ENCODE assay signal across 27 mouse cellular contexts in the genomic region with DNA sequence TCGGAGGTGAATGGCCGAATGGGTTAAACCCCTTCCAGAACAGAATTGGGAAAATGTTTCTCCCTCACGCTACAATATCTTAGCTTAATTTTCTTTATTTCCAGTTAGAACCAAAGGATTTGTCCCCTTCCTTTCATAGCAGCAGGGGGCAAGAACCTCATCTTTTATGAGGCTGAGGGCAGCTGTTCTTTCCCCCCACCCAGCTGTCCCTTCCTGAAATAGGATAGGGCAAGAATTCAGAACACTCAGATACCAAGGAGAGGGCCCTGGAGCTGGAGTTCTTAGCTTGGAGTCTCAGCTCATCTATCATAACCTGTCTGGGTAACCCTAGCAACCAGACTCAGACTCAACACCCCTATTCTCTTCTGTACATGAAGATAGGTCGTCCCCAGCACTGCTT.
"Had no signal": no experiment of that assay in that cellular context is flagged by ENCODE, and none has a peak within 500 bp of the region (broad histone marks: within the 10 kb centered on the region; RNA-seq: fewer than 3 reads in every experiment).

No protein-coding gene starts in this region.

- H3K9ac ChIP-seq: heart, embryonic 13.5 days; heart, embryonic 15.5 days; hindbrain, embryonic 13.5 days; hindbrain, embryonic 15.5 days; kidney, embryonic 15.5 days; limb, embryonic 12.5 days; limb, embryonic 15.5 days; liver, embryonic 12.5 days; liver, embryonic 14.5 days had no signal

- H3K4me2 ChIP-seq: heart, embryonic 11.5 days; heart, embryonic 13.5 days; heart, embryonic 15.5 days; hindbrain, embryonic 13.5 days; hindbrain, embryonic 15.5 days; kidney, embryonic 15.5 days; limb, embryonic 12.5 days; limb, embryonic 15.5 days; liver, embryonic 12.5 days had no signal

- H3K27me3 ChIP-seq: heart, embryonic 15.5 days; hindbrain, embryonic 13.5 days; hindbrain, embryonic 15.5 days; kidney, embryonic 15.5 days; limb, embryonic 15.5 days had no signal

- DNase-seq: gastrocnemius, postnatal 14 days; gastrocnemius, postnatal 36 days; heart, adult 11 months; heart, adult 2 months; heart, postnatal 14 days; heart, postnatal 36 days; kidney, adult 11 months; kidney, adult 2 months; kidney, adult 9 months; kidney, postnatal 14 days; kidney, postnatal 36 days; layer of hippocampus, adult 9-11 months; layer of hippocampus, postnatal 36 days; left cerebral cortex, postnatal 4 days had no signal

- H3K4me3 ChIP-seq: heart, adult 2 months; heart, embryonic 13.5 days; heart, embryonic 15.5 days; hindbrain, embryonic 13.5 days; hindbrain, embryonic 15.5 days; kidney, embryonic 15.5 days; limb, embryonic 12.5 days; limb, embryonic 15.5 days; liver, embryonic 12.5 days had no signal

- H3K36me3 ChIP-seq: heart, embryonic 13.5 days; heart, embryonic 15.5 days; hindbrain, embryonic 13.5 days; hindbrain, embryonic 15.5 days; kidney, embryonic 15.5 days; limb, embryonic 12.5 days; limb, embryonic 15.5 days; liver, embryonic 12.5 days had no signal

- ATAC-seq: hindbrain, postnatal 0 days; intestine, embryonic 16.5 days; liver, embryonic 12.5 days had no signal

- H3K9me3 ChIP-seq: heart, embryonic 13.5 days; heart, embryonic 15.5 days; hindbrain, embryonic 13.5 days; hindbrain, embryonic 15.5 days; kidney, embryonic 15.5 days; limb, embryonic 12.5 days; limb, embryonic 15.5 days; liver, embryonic 12.5 days had no signal

- H3K4me1 ChIP-seq: heart, embryonic 13.5 days; heart, embryonic 15.5 days; hindbrain, embryonic 15.5 days; limb, embryonic 12.5 days; limb, embryonic 15.5 days had no signal

- H3K27ac ChIP-seq: heart, adult 2 months; heart, embryonic 13.5 days; heart, embryonic 15.5 days; hindbrain, embryonic 13.5 days; hindbrain, embryonic 15.5 days; hindbrain, postnatal 0 days; kidney, embryonic 15.5 days; kidney, postnatal 0 days; limb, embryonic 12.5 days; limb, embryonic 15.5 days; liver, embryonic 12.5 days; liver, embryonic 14.5 days had no signal
